Mouse (Mus musculus) kidney, adult 11 months (tissue): ENCODE measurements at regions not wholly inside any gene's neighbourhood (a gene's known extent, or its start where the extent isn't known, plus 50 kb on each side); places are given as distances from the start of the nearest gene placed in this dataset.

Experiments
- DNase-seq: peaks from one replicate; pipeline ENCODE4 v3.0.0; 2022

- DNase-seq = no peak
These were observed 126.3 kb upstream of the Ednra start for GRCm38 (mm10) chr8:77850523-77850922.

GRCm38 (mm10) chr8:77870264-77870663, 146.0 kb upstream of the Ednra start:
- no peak for DNase-seq

GRCm38 (mm10) chr8:77872771-77873170, 148.5 kb upstream of the Ednra start:
- DNase-seq = no peak

GRCm38 (mm10) chr8:77919776-77920175, 195.5 kb upstream of the Ednra start:
- no peak for DNase-seq

- DNase-seq = no peak
These were observed 197.6 kb upstream of the Ednra start for GRCm38 (mm10) chr8:77921868-77922267.

GRCm38 (mm10) chr8:77947702-77948101, 223.4 kb upstream of the Ednra start:
- DNase-seq = no peak

GRCm38 (mm10) chr8:77949640-77950039, 225.4 kb upstream of the Ednra start:
- DNase-seq = no peak

- DNase-seq = no peak
These were observed 234.6 kb upstream of the Ednra start for GRCm38 (mm10) chr8:77958814-77959372.

GRCm38 (mm10) chr8:77963102-77963698, 238.9 kb upstream of the Ednra start:
- no peak for DNase-seq

- no peak for DNase-seq
These were observed 242.7 kb upstream of the Ttc29 start for GRCm38 (mm10) chr8:77970378-77970777.

- no peak for DNase-seq
These were observed 239.4 kb upstream of the Ttc29 start for GRCm38 (mm10) chr8:77973714-77974113.

GRCm38 (mm10) chr8:77979106-77979505, 234.0 kb upstream of the Ttc29 start:
- no peak for DNase-seq

- no peak for DNase-seq
These were observed 232.4 kb upstream of the Ttc29 start for GRCm38 (mm10) chr8:77980701-77981100.

GRCm38 (mm10) chr8:77982031-77982430, 231.1 kb upstream of the Ttc29 start:
- no peak for DNase-seq

- no peak for DNase-seq
These were observed 229.6 kb upstream of the Ttc29 start for GRCm38 (mm10) chr8:77983476-77983875.

- DNase-seq = no peak
These were observed 225.9 kb upstream of the Ttc29 start for GRCm38 (mm10) chr8:77987237-77987636.

- DNase-seq = no peak
These were observed 224.6 kb upstream of the Ttc29 start for GRCm38 (mm10) chr8:77988291-77989056.

- DNase-seq = no peak
These were observed 222.0 kb upstream of the Ttc29 start for GRCm38 (mm10) chr8:77991050-77991449.

GRCm38 (mm10) chr8:78000303-78000702, 212.8 kb upstream of the Ttc29 start:
- no peak for DNase-seq

- DNase-seq = no peak
These were observed 211.4 kb upstream of the Ttc29 start for GRCm38 (mm10) chr8:78001656-78002055.

GRCm38 (mm10) chr8:78002071-78002470, 211.0 kb upstream of the Ttc29 start:
- no peak for DNase-seq

- DNase-seq = peak; percentile 44
These were observed 209.1 kb upstream of the Ttc29 start for GRCm38 (mm10) chr8:78003888-78004543.

GRCm38 (mm10) chr8:78004891-78005290, 208.2 kb upstream of the Ttc29 start:
- no peak for DNase-seq

- DNase-seq = no peak
These were observed 200.0 kb upstream of the Ttc29 start for GRCm38 (mm10) chr8:78013101-78013500.
